Mouse (Mus musculus) monocyte, adult 2 months (primary cell): Measurements from ENCODE around the gene Kcnj10.

Experiments used
- DNase-seq, 2 experiments: peaks; one replicate each; pipeline ENCODE4 v3.0.0; 2022; ENCODE audit warnings: low spot score in 2 of 2, low read depth in 1 of 2

Kcnj10 gene

GRCm38 (mm10) chr1:172376198-172376667, 35.2 kb downstream of the Kcnj10 start, which contains the start of gene Pigm:
Pigm (plus strand) TSS chr1:172376546.
- DNase-seq = peak; percentile 94 to 96

GRCm38 (mm10) chr1:172376758-172377458, 35.9 kb downstream of the Kcnj10 start:
- peak in 1 of 2 experiments; percentile 23 for DNase-seq

DNA sequence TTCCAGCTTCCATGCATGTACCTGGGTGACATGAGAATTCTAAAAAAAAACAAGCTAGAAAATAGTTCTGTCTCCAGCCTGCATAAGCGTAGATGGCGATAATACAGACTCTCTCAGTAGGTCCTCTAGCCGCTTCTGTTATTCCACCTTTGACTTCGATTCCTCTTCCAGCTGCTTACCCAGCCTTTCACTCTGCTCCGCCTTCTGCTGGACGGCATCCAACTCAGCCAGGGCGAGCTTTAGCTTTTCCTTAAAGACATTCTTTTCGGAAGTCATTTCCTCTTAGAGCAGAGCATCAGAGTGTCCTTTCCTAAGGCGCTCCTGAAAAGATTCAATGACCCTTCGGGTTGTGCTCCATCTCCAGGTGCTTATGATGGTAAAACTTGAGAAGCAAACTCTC, 39.1 kb downstream of the Kcnj10 start:
- DNase-seq = no peak

- DNase-seq = no peak
Measured at GRCm38 (mm10) chr1:172382090-172382489, 41.1 kb downstream of the Kcnj10 start.

DNA sequence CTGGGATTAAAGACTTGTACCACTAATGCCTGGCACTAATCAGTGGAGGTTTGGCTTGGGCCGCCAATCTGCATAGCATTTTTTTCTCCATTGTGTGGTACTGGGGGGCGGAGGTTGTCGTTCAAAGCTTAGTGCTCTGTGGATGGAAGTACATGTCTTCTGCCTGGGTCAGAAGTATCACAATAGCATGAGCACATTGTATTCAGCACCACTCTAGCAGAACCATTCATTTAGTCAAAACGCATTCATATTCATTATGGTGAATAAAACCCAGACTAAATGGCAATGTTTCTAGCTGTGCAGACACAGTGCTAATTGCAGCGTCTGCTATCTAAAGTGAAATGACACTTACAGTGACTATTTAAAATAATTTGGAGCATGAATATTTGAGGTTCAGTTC, 46.2 kb downstream of the Kcnj10 start:
- no peak for DNase-seq

- no peak for DNase-seq
Measured at GRCm38 (mm10) chr1:172390769-172391168, 49.8 kb downstream of the Kcnj10 start.

- DNase-seq = no peak
Measured at GRCm38 (mm10) chr1:172391807-172392581, 51.0 kb downstream of the Kcnj10 start.

GRCm38 (mm10) chr1:172392643-172393170, 51.7 kb downstream of the Kcnj10 start:
- DNase-seq = no peak

- DNase-seq = no peak
Measured at GRCm38 (mm10) chr1:172393739-172394138, 52.7 kb downstream of the Kcnj10 start.

GRCm38 (mm10) chr1:172396996-172397752, 56.2 kb downstream of the Kcnj10 start:
- DNase-seq = no peak

DNA sequence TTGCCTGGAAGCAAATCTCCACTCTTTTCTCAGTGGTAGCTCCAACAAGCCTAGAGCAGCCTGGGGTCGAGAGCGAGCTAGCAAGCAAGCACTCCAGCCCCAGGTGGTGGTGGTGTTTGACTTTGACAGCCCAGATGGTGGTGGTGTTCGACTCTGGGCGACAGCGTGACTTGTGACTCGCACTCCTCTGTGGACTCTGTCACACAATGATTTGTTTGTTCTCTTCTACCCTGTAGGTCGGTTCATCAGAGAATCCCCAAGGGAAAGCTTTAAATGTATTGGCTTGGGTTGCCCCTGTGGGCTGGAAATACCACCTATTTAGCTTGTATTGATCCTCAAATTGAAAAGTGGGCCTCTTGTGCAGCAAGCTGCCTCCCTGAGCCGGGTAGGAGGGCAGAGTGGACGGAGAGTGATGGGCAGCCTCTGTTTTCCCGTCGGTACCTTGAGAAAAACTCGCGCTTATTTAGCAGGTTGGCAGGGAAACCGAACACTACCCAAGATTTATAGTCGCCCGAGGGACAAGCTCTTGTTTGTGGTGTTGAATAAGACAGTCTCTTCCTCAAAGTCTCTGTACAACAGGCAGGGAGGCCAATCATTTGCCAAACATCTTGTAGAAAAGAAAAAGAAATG, 65.2 kb downstream of the Kcnj10 start:
- DNase-seq = no peak

GRCm38 (mm10) chr1:172408996-172409395, 68.0 kb downstream of the Kcnj10 start:
- DNase-seq = no peak

GRCm38 (mm10) chr1:172409431-172409830, 68.4 kb downstream of the Kcnj10 start:
- DNase-seq = no peak

- peak in 1 of 2 experiments; percentile 44 for DNase-seq
Measured at GRCm38 (mm10) chr1:172410806-172411205, 69.8 kb downstream of the Kcnj10 start.

DNA sequence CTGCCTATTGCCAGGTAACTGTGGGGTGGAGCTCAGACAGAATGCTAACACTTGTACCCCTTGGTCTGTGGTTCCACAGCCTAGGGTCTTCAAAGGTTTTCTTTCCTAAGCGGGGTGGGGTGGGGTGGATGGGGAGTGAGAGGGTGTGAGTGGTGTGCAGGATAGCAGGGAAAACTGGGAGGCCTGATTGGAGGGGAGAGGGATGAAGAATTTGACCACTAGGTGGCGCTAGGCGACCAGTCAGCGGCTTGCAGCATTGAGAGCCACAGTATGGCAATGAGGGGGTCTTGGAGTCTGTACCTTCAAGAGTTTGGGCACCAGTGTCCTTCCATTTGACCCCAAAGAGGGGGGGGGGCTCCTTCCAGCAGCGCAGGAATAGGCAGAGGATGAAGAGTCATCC, 71.2 kb downstream of the Kcnj10 start:
- peak in 1 of 2 experiments; percentile 28 for DNase-seq

DNA sequence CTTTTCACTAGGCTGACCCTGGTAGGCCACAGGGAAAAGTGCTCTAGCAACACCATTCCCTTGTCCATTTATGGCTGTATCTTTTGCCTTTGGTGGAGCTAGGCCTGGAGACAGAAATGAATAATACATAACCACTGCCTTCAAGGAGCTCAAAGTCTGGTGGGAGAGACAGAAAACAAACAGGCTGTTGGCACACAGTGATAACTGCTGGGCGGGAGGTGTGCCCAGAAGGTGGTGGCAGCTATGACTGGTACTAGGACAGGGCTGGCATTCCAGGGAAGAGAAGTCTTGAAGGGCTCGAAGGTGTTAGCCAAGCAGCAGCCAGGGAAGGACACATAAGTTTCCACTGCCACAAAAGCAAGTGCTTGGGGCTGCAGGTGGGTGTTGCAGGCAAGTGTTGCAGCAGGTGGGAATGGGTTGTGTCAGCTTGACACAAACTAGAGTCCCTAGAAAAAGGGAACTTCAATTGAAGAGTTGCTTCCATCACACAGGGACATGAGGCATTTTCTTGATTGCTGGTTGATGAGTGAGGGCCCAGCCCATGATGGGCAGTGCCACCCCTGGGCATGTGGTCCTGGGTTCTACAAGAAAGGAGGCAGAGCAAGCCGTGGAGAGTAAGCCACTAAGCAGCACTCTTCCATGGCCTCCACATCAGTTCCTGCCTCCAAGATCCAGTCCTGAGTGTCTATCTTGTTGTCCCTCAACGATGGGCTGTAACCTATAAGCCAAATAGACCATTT, 72.7 kb downstream of the Kcnj10 start:
- DNase-seq = no peak

- DNase-seq = no peak
Measured at GRCm38 (mm10) chr1:172414231-172414585, 73.2 kb downstream of the Kcnj10 start.

DNA sequence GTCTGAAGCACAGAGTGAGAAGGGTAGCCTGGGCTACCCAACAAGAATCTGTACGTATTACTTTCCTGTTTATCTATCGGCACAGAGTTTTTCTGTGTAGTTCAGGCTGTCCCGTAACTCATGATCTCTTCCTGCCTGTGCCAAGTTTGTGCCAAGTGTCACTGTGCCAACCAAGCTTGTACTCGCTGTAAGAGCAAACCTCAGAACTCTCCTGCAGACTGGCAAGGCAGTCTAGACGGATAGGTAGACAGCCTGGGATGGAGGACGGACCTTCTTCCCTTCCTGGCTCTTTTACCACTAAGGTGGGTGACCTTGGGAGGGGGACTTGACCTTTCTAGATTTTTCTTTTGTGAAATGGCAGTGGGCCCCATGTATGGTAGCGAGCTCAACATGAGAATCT, 74.1 kb downstream of the Kcnj10 start:
- no peak for DNase-seq

GRCm38 (mm10) chr1:172418173-172418572, 77.2 kb downstream of the Kcnj10 start:
- DNase-seq = no peak

DNA sequence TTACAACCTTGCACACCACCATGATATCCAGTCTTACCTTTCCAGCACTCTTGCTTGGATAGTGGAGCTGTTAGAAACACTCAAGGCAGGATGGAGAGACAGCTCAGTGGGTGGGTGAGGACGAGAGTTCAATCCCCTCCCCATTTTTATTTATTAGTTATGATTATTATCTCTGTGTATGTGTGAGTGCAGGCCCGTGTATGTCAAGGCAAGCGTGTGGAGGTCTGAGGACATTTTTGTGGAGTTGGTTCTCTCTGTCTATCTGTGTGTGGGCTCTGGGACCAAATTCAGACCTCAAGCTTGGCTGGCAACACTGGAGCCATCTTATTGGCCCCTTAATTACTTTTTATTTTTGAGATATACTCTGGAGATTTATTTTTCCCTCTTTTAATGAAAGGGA, 77.6 kb downstream of the Kcnj10 start:
- no peak for DNase-seq
